Mouse (Mus musculus) layer of hippocampus, adult 8-10 months (tissue): Measurements from ENCODE around the gene Rdh16f1. TPM values are rescaled to one million over a fixed set of nuclear protein-coding genes. Genes with fewer than 3 reads are reported as not detected.
"Not testable (repeated sequence)": the region's sequence is repeated elsewhere in the genome, so short reads cannot be mapped to it uniquely, and the experiment has no call there.

Experiments used
- DNase-seq, 2 experiments: peaks; one replicate each; pipeline ENCODE4 v3.0.0; 2022; ENCODE audit warnings: low spot score in 2 of 2
- total RNA-seq, 4 experiments: library from RNA; stranded (reverse); gene quantifications; 2 replicates each; pipeline ENCODE4 v1.2.4; 2022

Gene Rdh16f1
- total RNA-seq, 4 experiments from 2014 or later: 0.25 TPM; not detected in 3

- no peak for DNase-seq
Measured at GRCm38 (mm10) chr10:127825386-127825785, 65.8 kb downstream of the Rdh16f1 start.

GRCm38 (mm10) chr10:127829121-127829520 is 69.5 kb downstream of the Rdh16f1 start:
- no peak for DNase-seq

GRCm38 (mm10) chr10:127834186-127834585 is 74.6 kb downstream of the Rdh16f1 start:
- not testable (repeated sequence) for DNase-seq

GRCm38 (mm10) chr10:127835292-127835691 is 75.7 kb downstream of the Rdh16f1 start:
- no peak for DNase-seq

GRCm38 (mm10) chr10:127837793-127838192 is 78.2 kb downstream of the Rdh16f1 start:
- DNase-seq: not testable (repeated sequence)

- peak in 1 of 2 experiments; percentile 3 for DNase-seq
Measured at GRCm38 (mm10) chr10:127838539-127838938, 79.0 kb downstream of the Rdh16f1 start.

GRCm38 (mm10) chr10:127840776-127841175 is 81.2 kb downstream of the Rdh16f1 start:
- no peak for DNase-seq

Other genes starting within 250 kb of the Rdh16f1 start
- 1 to 10 TPM; 2.9 to 4.4 (median 3.6) TPM for gene Ndufa4l2, start 244.8 kb upstream of the Rdh16f1 start, total RNA-seq
- gene Shmt2, start 237.3 kb upstream of the Rdh16f1 start, total RNA-seq: 10 to 100 TPM; 21.7 to 31.3 (median 29.1) TPM
- gene Nxph4, start 225.2 kb upstream of the Rdh16f1 start, total RNA-seq: 1 to 10 TPM; 1.9 to 2.7 (median 2.3) TPM
- 100 to 1,000 TPM; 293 to 333 (median 304) TPM for gene Lrp1, start 138.6 kb upstream of the Rdh16f1 start, total RNA-seq
- 10 to 100 TPM in 3 of 4 experiments, 1 to 10 TPM in 1; 10.0 to 13.6 (median 11.3) TPM for gene Stat6, start 116.8 kb upstream of the Rdh16f1 start, total RNA-seq
- 1 to 10 TPM; 5.8 to 8.1 (median 7.6) TPM for gene Nemp1, start 92.9 kb upstream of the Rdh16f1 start, total RNA-seq
- gene Nab2, start 91.2 kb upstream of the Rdh16f1 start, total RNA-seq: 10 to 100 TPM; 45.3 to 51.6 (median 49.0) TPM
- 1 to 10 TPM in 2 of 4 experiments, under 1 TPM in 2; 0.56 to 1.7 (median 0.86) TPM for gene Myo1a, start 54.6 kb upstream of the Rdh16f1 start, total RNA-seq
- gene Tac2, start 35.3 kb upstream of the Rdh16f1 start, total RNA-seq: 1 to 10 TPM; 3.4 to 7.7 (median 4.1) TPM
- 10 to 100 TPM; 11.0 to 12.3 (median 11.3) TPM for gene Zbtb39, start 20.2 kb upstream of the Rdh16f1 start, total RNA-seq
- 1 to 10 TPM; 1.6 to 2.2 (median 1.9) TPM for gene Gpr182, start 8.1 kb upstream of the Rdh16f1 start, total RNA-seq
- gene Rdh1, start 66 bp upstream of the Rdh16f1 start, total RNA-seq: under 1 TPM; 0.07 to 0.25 (median 0.16) TPM
- gene Rdh9, start 16.6 kb downstream of the Rdh16f1 start, total RNA-seq: 1 to 10 TPM in 1 of 4 experiments, under 1 TPM in 2, not detected in 1; 0.41 to 1.1 (median 0.83) TPM
- under 1 TPM; 0.18 to 0.37 (median 0.22) TPM for gene Rdh16, start 41.4 kb downstream of the Rdh16f1 start, total RNA-seq
- not detected for gene Rdh19, start 90.1 kb downstream of the Rdh16f1 start, total RNA-seq
- not detected for gene Rdh16f2, start 106.7 kb downstream of the Rdh16f1 start, total RNA-seq
- not detected for gene Rdh7, start 129.0 kb downstream of the Rdh16f1 start, total RNA-seq
- not detected for gene Sdr9c7, start 138.7 kb downstream of the Rdh16f1 start, total RNA-seq
- gene Hsd17b6, start 247.8 kb downstream of the Rdh16f1 start, total RNA-seq: not detected